In genomic region chr2:19380446-19380950, GRCm38 (mm10) we compare ENCODE assay signal across 17 mouse cellular contexts.
"Had no signal": no experiment of that assay in that cellular context is flagged by ENCODE, and none has a peak within 500 bp of the region (broad histone marks: within the 10 kb centered on the region; RNA-seq: fewer than 3 reads in every experiment).

No protein-coding gene starts in this region.

- H3K27me3 ChIP-seq: liver, embryonic 13.5 days; neural tube, embryonic 12.5 days; neural tube, embryonic 15.5 days; stomach, embryonic 15.5 days had no signal

- H3K9ac ChIP-seq: liver, embryonic 13.5 days; neural tube, embryonic 12.5 days; neural tube, embryonic 15.5 days; stomach, embryonic 15.5 days had no signal

- H3K36me3 ChIP-seq: liver, embryonic 13.5 days; neural tube, embryonic 12.5 days; neural tube, embryonic 15.5 days; stomach, embryonic 15.5 days had no signal

- H3K27ac ChIP-seq: left cerebral cortex, adult 2 months; liver, embryonic 13.5 days; neural tube, embryonic 12.5 days; neural tube, embryonic 15.5 days; stomach, embryonic 15.5 days had no signal

- H3K4me1 ChIP-seq: liver, embryonic 13.5 days; neural tube, embryonic 12.5 days; neural tube, embryonic 15.5 days; stomach, embryonic 15.5 days had no signal

- H3K4me2 ChIP-seq: liver, embryonic 13.5 days; neural tube, embryonic 12.5 days; neural tube, embryonic 15.5 days; stomach, embryonic 15.5 days had no signal

- H3K4me3 ChIP-seq: left cerebral cortex, adult 2 months; liver, embryonic 13.5 days; neural tube, embryonic 12.5 days; neural tube, embryonic 15.5 days; stomach, embryonic 15.5 days had no signal

- H3K9me3 ChIP-seq: liver, embryonic 13.5 days; neural tube, embryonic 12.5 days; neural tube, embryonic 15.5 days; stomach, embryonic 15.5 days had no signal

- DNase-seq: kidney, adult 18-20 months; kidney, postnatal 10 days; kidney, postnatal 36 days; layer of hippocampus, postnatal 36 days; liver, embryonic 13.5 days; lung, adult 2 months; lung, postnatal 14 days; lung, postnatal 4 days; midbrain, embryonic 14.5 days; retina, postnatal 1 day; right cerebral cortex, postnatal 25 days; spleen, adult 18-20 months; thymus, postnatal 25 days had no signal
